Mouse (Mus musculus) hindlimb bud, embryonic 11.5 days (tissue): ENCODE measurements around the gene Wdr66.

Experiments
- DNase-seq: peaks from one replicate; pipeline ENCODE4 v3.0.0-alpha.2; 2012; ENCODE audit warnings: low read depth, low spot score; ENCODE audit errors: extremely low spot score

The Wdr66 gene

GRCm38 (mm10) chr5:123268477-123269474, 16.9 kb downstream of the Wdr66 start:
- DNase-seq, result no peak

GRCm38 (mm10) chr5:123270917-123271316, 19.0 kb downstream of the Wdr66 start:
- no peak for DNase-seq

- no peak for DNase-seq
These were observed 21.0 kb downstream of the Wdr66 start for GRCm38 (mm10) chr5:123272927-123273326.

- no peak for DNase-seq
These were observed 24.9 kb downstream of the Wdr66 start for GRCm38 (mm10) chr5:123276636-123277341.

GRCm38 (mm10) chr5:123277342-123277701, 25.4 kb downstream of the Wdr66 start:
- no peak for DNase-seq

- DNase-seq, result no peak
These were observed 25.8 kb downstream of the Wdr66 start for GRCm38 (mm10) chr5:123277704-123278103.

GRCm38 (mm10) chr5:123279248-123279647, 27.3 kb downstream of the Wdr66 start:
- DNase-seq, result no peak

GRCm38 (mm10) chr5:123281336-123282136, 29.6 kb downstream of the Wdr66 start:
- no peak for DNase-seq

GRCm38 (mm10) chr5:123285174-123285573, 33.3 kb downstream of the Wdr66 start:
- DNase-seq, result no peak

- no peak for DNase-seq
These were observed 36.2 kb downstream of the Wdr66 start for GRCm38 (mm10) chr5:123288079-123288478.

- DNase-seq, result no peak
These were observed 42.8 kb downstream of the Wdr66 start for GRCm38 (mm10) chr5:123294653-123295052.

GRCm38 (mm10) chr5:123296224-123296806, 44.4 kb downstream of the Wdr66 start:
- DNase-seq, result no peak

- no peak for DNase-seq
These were observed 45.3 kb downstream of the Wdr66 start for GRCm38 (mm10) chr5:123296972-123297754.

GRCm38 (mm10) chr5:123297830-123298229, 45.9 kb downstream of the Wdr66 start:
- DNase-seq, result no peak

- DNase-seq, result no peak
These were observed 46.6 kb downstream of the Wdr66 start for GRCm38 (mm10) chr5:123298526-123298925.

- no peak for DNase-seq
These were observed 48.7 kb downstream of the Wdr66 start for GRCm38 (mm10) chr5:123300496-123301034.

- no peak for DNase-seq
These were observed 50.0 kb downstream of the Wdr66 start for GRCm38 (mm10) chr5:123301780-123302521.

GRCm38 (mm10) chr5:123307630-123308282, 55.9 kb downstream of the Wdr66 start:
- no peak for DNase-seq
